Mouse (Mus musculus): ENCODE results near the gene Tmem87a.

GRCm38 (mm10) chr2:120447306-120447705 is 43.4 kb upstream of the Tmem87a start:
- TF ChIP-seq CTCF (conservative IDR thresholded peaks at IDR 0.05; ENCODE audit: low read length) (no peak), NANOG (IDR thresholded peaks at IDR 0.05; ENCODE audit: borderline replicate concordance, low read length) (no peak)

Data from E14TG2a.4 (cell line).